Mouse (Mus musculus) limb, embryonic 12.5 days (tissue): ENCODE measurements at regions not wholly inside any gene's neighbourhood (a gene's known extent, or its start where the extent isn't known, plus 50 kb on each side); places are given as distances from the start of the nearest gene placed in this dataset.

Source experiments
- ATAC-seq: fragments of 200-750 bp; cut with Nextera tagmentation; 2 replicates; pipeline ENCODE4 v1.8.0; 2017; ENCODE audit warnings: low read depth, moderate TSS enrichment; ENCODE audit not compliant: insufficient number of reproducible peaks, insufficient read depth, low FRiP score, low TSS enrichment
- H3K27ac ChIP-seq: fragments of 300-500 bp; sonication (generic); 2 replicates; pipeline ENCODE4 v1.5.1; 2016; ENCODE audit warnings: mild to moderate bottlenecking, moderate library complexity
- H3K27me3 ChIP-seq: fragments of 300-500 bp; sonication (generic); 2 replicates; pipeline ENCODE4 v1.6.1; 2016; ENCODE audit warnings: mild to moderate bottlenecking, moderate library complexity
- H3K36me3 ChIP-seq: fragments of 300-500 bp; sonication (generic); 2 replicates; pipeline ENCODE4 v1.6.1; 2016; ENCODE audit warnings: mild to moderate bottlenecking, moderate library complexity
- H3K4me1 ChIP-seq: fragments of 300-500 bp; sonication (generic); replicated peaks from 2 replicates; pipeline ENCODE4 v1.6.1; 2016
- H3K4me2 ChIP-seq: fragments of 300-500 bp; sonication (generic); 2 replicates; pipeline ENCODE4 v1.6.1; 2016; ENCODE audit warnings: mild to moderate bottlenecking, moderate library complexity
- H3K4me3 ChIP-seq: fragments of 300-500 bp; sonication (generic); replicated peaks from 2 replicates; pipeline ENCODE4 v1.5.1; 2016; ENCODE audit warnings: mild to moderate bottlenecking
- H3K9ac ChIP-seq: fragments of 300-500 bp; sonication (generic); replicated peaks from 2 replicates; pipeline ENCODE4 v1.6.1; 2016; ENCODE audit warnings: mild to moderate bottlenecking, moderate library complexity
- H3K9me3 ChIP-seq: fragments of 300-500 bp; sonication (generic); 2 replicates; pipeline ENCODE4 v1.6.1; 2016; ENCODE audit warnings: mild to moderate bottlenecking, moderate library complexity
- WGBS: fragments of 180-500 bp; shearing (Covaris S2); methylation state at CpG from one replicate; pipeline ENCODE4 v1.1.7; 2016; 5-methylcytosine and 5-hydroxymethylcytosine counted together

- Histone ChIP-seq H3K4me3 (no peak overlapping the region), H3K4me2 (no peak overlapping the region), H3K27me3 (no peaks in the 10 kb centered on the region), H3K9ac (no peak overlapping the region), H3K27ac (no peak overlapping the region), H3K36me3 (no peaks in the 10 kb centered on the region), H3K9me3 (no peaks in the 10 kb centered on the region), H3K4me1 (peaks cover under 1% of the 10 kb centered on the region; the same call in 1 of the 2 replicates)
- WGBS = 88% methylated on average over 4 of the region's 4 CpGs
- ATAC-seq = no peak
Measured at GRCm38 (mm10) chr5:52092273-52092672, 98.0 kb downstream of the Dhx15 start.

GRCm38 (mm10) chr5:52088131-52088530 is 102.2 kb downstream of the Dhx15 start:
- Histone ChIP-seq H3K4me2 (no peak overlapping the region), H3K27me3 (no peaks in the 10 kb centered on the region), H3K9ac (no peak overlapping the region), H3K4me3 (no peak overlapping the region), H3K27ac (no peak overlapping the region), H3K4me1 (peaks cover 16% of the 10 kb centered on the region), H3K9me3 (no peaks in the 10 kb centered on the region), H3K36me3 (no peaks in the 10 kb centered on the region)
- WGBS = 67% methylated on average over 10 of the region's 10 CpGs
- no peak for ATAC-seq

DNA sequence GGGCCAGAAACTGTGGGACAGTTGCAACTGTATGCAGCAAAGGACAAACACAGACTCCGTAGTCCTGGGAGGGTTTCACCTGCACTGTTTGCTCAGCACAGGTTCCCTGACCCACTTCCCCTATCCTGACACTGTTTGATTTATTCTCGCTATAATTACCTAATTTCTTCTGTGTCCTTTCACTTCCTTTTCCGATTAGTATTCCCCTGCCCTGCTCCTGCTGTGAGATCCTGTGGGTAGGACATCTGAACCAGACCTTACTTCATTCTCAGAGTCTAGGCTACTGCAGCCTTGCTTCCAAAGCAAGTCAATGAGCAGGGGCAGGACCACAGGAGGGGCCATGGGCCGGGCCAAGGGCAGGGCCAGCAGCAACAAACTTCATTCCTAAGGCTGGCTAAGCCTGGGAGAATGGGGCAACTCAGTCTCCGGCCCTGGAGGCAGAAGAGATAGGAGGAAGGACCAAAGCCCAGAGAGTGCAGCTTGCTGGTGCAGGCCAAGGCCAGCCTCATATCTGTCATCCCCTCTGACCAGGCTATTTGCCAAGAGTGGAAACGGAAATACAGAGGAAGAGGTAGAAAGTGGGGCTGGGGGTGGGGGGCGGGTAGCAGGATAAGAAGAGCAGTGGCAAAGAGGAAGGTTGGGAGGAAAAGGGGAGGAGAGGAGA is 103.4 kb downstream of the Dhx15 start:
- no peak overlapping the region for H3K4me2 ChIP-seq
- H3K9me3 ChIP-seq = no peaks in the 10 kb centered on the region
- no peaks in the 10 kb centered on the region for H3K27me3 ChIP-seq
- peaks cover 16% of the 10 kb centered on the region for H3K4me1 ChIP-seq
- no peak for ATAC-seq
- H3K36me3 ChIP-seq = no peaks in the 10 kb centered on the region
- WGBS = 40% methylated on average over 7 of the region's 7 CpGs
- H3K4me3 ChIP-seq = no peak overlapping the region
- no peak overlapping the region for H3K27ac ChIP-seq
- no peak overlapping the region for H3K9ac ChIP-seq

GRCm38 (mm10) chr5:52080268-52080667 is 110.0 kb downstream of the Dhx15 start:
- Histone ChIP-seq H3K27me3 (peaks cover 3% of the 10 kb centered on the region; the same call in 1 of the 2 replicates), H3K4me1 (peaks cover 3% of the 10 kb centered on the region), H3K27ac (no peak overlapping the region), H3K4me2 (no peak overlapping the region), H3K36me3 (no peaks in the 10 kb centered on the region), H3K9me3 (no peaks in the 10 kb centered on the region), H3K4me3 (no peak overlapping the region), H3K9ac (no peak overlapping the region)
- no peak for ATAC-seq
- 73% methylated on average over 4 of the region's 4 CpGs for WGBS

DNA sequence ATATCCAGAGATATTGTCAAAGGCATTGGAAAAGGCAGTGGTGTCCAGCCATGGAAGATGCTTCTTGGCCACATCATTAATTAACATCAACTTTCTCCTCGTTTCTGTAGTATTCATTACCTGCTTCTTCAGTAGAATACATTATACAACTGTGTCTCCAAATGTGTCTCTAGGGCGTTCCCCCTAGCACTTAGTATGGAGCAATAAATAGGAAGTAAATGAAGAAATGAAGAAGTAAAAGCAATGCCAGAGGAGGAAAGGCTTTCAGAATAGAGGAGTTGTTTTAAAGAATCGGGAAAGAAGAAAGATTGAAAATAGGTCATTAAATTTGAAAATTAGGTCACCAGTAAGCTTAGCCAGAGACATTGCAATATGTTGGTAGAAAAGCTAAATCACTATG is 112.6 kb downstream of the Dhx15 start:
- Histone ChIP-seq H3K27me3 (peaks cover 3% of the 10 kb centered on the region; the same call in 1 of the 2 replicates), H3K27ac (no peak overlapping the region), H3K36me3 (no peaks in the 10 kb centered on the region), H3K4me2 (no peak overlapping the region), H3K4me1 (no peaks in the 10 kb centered on the region), H3K4me3 (no peak overlapping the region), H3K9me3 (0 out of 2 replicates have a peak, but pooled peaks cover 4% of the 10 kb centered on the region), H3K9ac (no peak overlapping the region)
- ATAC-seq = no peak
- WGBS = 81% methylated on average over 3 of the region's 3 CpGs

GRCm38 (mm10) chr5:52075096-52075495 is 115.2 kb downstream of the Dhx15 start:
- H3K4me3 ChIP-seq = no peak overlapping the region
- H3K36me3 ChIP-seq = no peaks in the 10 kb centered on the region
- H3K4me2 ChIP-seq = no peak overlapping the region
- 94% methylated on average over 2 of the region's 2 CpGs for WGBS
- H3K9ac ChIP-seq = no peak overlapping the region
- 0 out of 2 replicates have a peak, but pooled peaks cover 4% of the 10 kb centered on the region for H3K9me3 ChIP-seq
- no peak overlapping the region for H3K27ac ChIP-seq
- no peaks in the 10 kb centered on the region for H3K4me1 ChIP-seq
- no peak for ATAC-seq
- H3K27me3 ChIP-seq = 0 out of 2 replicates have a peak, but pooled peaks cover under 1% of the 10 kb centered on the region

DNA sequence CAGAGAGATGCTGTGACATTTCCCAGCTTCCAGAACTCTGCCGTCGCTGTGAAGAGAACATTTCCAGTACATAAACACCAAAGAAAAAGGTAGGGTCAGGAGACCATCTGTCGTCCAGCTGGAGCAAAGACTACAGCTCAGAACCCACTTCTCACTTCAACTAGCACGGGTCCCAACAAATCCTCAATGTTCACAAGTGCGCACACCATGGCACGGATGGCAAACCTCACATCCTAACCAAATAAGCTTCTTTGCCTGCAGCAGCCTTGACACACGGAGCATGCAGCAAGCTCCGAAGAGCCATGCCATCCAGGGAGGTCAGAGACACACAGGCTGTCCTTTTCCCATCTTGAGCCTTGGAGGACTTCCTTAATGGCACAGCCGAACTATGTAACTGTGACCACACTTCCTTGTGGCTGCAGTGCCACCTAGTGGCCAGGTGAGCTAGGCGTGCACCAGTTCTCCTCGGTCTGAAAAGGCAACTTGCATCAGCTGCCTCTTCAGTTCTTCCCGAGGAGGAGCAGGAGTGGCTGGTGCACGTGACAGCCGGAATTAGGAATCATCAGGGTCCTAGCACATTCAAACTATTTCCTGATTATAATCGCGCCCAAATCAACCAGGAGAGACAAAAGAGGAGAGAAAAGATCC is 125.4 kb downstream of the Dhx15 start:
- H3K27me3 ChIP-seq = peaks cover 7% of the 10 kb centered on the region
- H3K27ac ChIP-seq = no peak overlapping the region
- H3K9ac ChIP-seq = no peak overlapping the region
- H3K4me3 ChIP-seq = no peak overlapping the region
- peak; percentile 59; the same call in 1 of the 2 replicates for ATAC-seq
- peaks cover 3% of the 10 kb centered on the region; the same call in 1 of the 2 replicates for H3K4me1 ChIP-seq
- H3K4me2 ChIP-seq = no peak overlapping the region
- H3K9me3 ChIP-seq = no peaks in the 10 kb centered on the region
- WGBS = 26% methylated on average over 16 of the region's 16 CpGs
- H3K36me3 ChIP-seq = no peaks in the 10 kb centered on the region

DNA sequence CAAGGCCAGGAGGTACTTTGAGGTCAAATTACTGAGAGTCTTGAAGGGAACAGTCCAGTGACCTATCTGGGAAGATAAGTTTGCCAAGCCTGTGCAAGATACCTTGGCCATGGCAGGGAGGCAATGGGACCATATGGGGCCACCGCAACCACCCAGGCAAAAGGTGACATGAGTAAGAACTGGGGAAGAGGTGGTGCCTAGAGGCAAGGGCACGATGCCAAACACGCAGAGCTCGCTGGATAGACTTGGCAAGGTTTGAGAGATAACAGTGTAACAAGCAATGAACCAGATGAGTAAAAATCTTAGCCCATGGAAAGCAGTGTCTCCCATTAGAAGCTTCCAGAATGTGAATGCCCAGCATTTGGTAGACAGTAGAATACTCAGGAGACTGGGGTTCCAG is 128.1 kb downstream of the Dhx15 start:
- Histone ChIP-seq H3K4me3 (no peak overlapping the region), H3K9me3 (no peaks in the 10 kb centered on the region), H3K9ac (no peak overlapping the region), H3K27me3 (peaks cover 7% of the 10 kb centered on the region), H3K36me3 (no peaks in the 10 kb centered on the region), H3K4me2 (no peak overlapping the region), H3K4me1 (peaks cover 3% of the 10 kb centered on the region; the same call in 1 of the 2 replicates), H3K27ac (no peak overlapping the region)
- no peak for ATAC-seq
- WGBS = 93% methylated on average over 4 of the region's 4 CpGs

GRCm38 (mm10) chr5:52061226-52061625 is 129.1 kb downstream of the Dhx15 start:
- Histone ChIP-seq H3K4me3 (no peak overlapping the region), H3K27ac (no peak overlapping the region), H3K9ac (no peak overlapping the region), H3K27me3 (peaks cover 4% of the 10 kb centered on the region), H3K9me3 (no peaks in the 10 kb centered on the region), H3K36me3 (no peaks in the 10 kb centered on the region), H3K4me2 (no peak overlapping the region), H3K4me1 (peaks cover 3% of the 10 kb centered on the region; the same call in 1 of the 2 replicates)
- 89% methylated on average over 6 of the region's 6 CpGs for WGBS
- no peak for ATAC-seq

DNA sequence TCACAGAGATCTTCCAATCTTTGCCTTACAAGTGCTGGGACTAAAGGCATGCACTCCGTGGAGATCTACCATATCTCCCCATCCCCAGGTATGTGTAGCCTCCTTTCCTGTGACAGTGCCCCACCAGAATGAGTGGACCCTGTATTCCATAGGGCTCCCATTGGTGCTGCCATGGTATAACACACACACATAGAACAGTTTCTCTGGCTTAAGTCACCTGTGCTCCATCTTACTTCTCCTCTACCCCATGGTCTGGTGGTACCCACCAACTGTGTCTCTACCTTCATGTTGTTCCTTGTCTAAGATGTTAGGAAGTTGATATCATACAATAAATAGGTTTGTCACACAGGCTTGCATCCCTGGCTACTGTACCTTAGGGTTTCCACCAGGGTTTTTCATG is 133.1 kb downstream of the Dhx15 start:
- 89% methylated on average over 1 of the region's 1 CpGs for WGBS
- H3K4me2 ChIP-seq = no peak overlapping the region
- no peaks in the 10 kb centered on the region for H3K27me3 ChIP-seq
- H3K36me3 ChIP-seq = no peaks in the 10 kb centered on the region
- ATAC-seq = no peak
- H3K9ac ChIP-seq = no peak overlapping the region
- no peak overlapping the region for H3K27ac ChIP-seq
- H3K4me3 ChIP-seq = no peak overlapping the region
- H3K4me1 ChIP-seq = no peaks in the 10 kb centered on the region
- H3K9me3 ChIP-seq = no peaks in the 10 kb centered on the region

DNA sequence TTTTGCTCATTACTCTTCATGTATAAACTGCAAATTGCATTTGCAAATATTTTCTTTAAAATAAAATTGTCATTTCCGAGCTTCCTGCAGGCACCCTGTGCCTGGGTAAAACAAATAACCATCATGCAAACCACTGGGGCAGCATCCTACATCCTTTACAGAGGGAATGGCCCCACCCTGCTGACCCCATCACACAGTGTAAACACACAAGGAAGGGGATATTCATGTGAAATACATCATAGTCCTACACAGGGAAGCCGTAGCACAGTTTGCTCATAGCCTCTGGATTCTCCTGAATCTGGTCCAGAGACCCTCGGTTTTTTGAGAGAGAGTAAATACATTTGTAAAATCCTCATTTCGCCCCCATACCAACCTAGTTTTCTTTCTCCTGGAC is 138.2 kb downstream of the Dhx15 start:
- Histone ChIP-seq H3K4me1 (no peaks in the 10 kb centered on the region), H3K27me3 (no peaks in the 10 kb centered on the region), H3K27ac (no peak overlapping the region), H3K9ac (no peak overlapping the region), H3K4me2 (no peak overlapping the region), H3K36me3 (no peaks in the 10 kb centered on the region), H3K4me3 (no peak overlapping the region), H3K9me3 (no peaks in the 10 kb centered on the region)
- ATAC-seq = no peak
- WGBS = 84% methylated on average over 4 of the region's 4 CpGs
